Comparison of ENCODE assay signal across 8 mouse cellular contexts in the genomic region with DNA sequence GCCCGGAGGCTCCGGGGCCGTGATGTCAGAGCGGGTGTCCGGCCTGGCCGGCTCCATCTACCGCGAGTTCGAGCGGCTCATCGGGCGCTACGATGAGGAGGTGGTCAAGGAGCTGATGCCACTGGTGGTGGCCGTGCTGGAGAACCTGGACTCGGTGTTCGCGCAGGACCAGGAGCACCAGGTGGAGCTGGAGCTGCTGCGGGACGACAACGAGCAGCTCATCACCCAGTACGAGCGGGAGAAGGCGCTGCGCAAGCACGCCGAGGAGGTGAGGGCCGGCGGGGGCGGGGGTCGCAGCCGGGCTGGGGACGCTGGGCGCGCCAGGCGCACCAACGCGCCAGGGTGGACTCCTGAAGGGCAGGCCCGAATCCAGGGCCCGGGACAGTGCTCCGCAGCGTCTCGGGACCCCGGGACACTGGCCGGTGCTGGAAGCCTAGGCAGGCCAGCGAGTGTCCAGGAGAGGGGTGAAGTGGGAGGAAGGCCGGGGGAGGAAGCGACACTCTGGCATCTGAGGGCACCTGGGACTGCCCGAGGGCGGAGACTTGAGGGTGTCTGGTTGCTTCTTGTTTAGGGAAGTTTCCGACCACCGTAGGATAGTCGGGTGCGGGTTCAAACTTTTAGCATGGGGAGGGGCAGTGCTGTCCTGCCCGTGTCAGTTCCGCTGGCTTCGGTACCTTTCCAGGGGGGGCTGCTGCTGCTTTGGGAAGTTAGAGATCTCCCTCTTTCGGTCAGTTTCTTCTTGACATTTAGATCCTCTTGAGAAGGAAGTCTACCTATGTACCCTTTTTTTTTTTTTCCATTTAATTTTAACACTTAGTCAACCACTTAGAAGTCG. TPM values are rescaled to one million over a fixed set of nuclear protein-coding genes. Genes with fewer than 3 reads are reported as not detected.
A peak's percentile ranks its signal among the peaks of the same experiment; 100 is the strongest.
DNase-seq lines count a peak whose midpoint lies in the region; ATAC-seq and TF ChIP-seq lines count a peak whose summit lies in the region.

No protein-coding gene starts in this region.

- peak overlapping the region; percentile 79 for H3K4me2 ChIP-seq in heart, embryonic 15.5 days
- peak overlapping the region; percentile 83 for H3K4me2 ChIP-seq in neural tube, embryonic 13.5 days

- no peak for TF ChIP-seq CTCF in E14TG2a.4 (conservative IDR thresholded peaks at IDR 0.05; ENCODE audit: low read length)

- H3K4me1 ChIP-seq in E14TG2a.4 (replicated peaks; ENCODE audit: low read depth, low read length), result peaks cover 27% of the 10 kb centered on the region
- peaks cover 34% of the 10 kb centered on the region for H3K4me1 ChIP-seq in forebrain, embryonic 10.5 days
- peaks cover 23% of the 10 kb centered on the region for H3K4me1 ChIP-seq in heart, embryonic 15.5 days (replicated peaks)
- peaks cover 42% of the 10 kb centered on the region for H3K4me1 ChIP-seq in neural tube, embryonic 13.5 days (replicated peaks)

- WGBS in forebrain, embryonic 10.5 days, result under 1% methylated on average over 58 of the region's 58 CpGs
- under 1% methylated on average over 58 of the region's 58 CpGs for WGBS in heart, embryonic 15.5 days
- under 1% methylated on average over 58 of the region's 58 CpGs for WGBS in neural tube, embryonic 13.5 days

- DNase-seq in adrenal gland, postnatal 36 days, result peak; percentile 52 to 54
- no peak for DNase-seq in forebrain, embryonic 10.5 days (ENCODE audit: extremely low spot score, low spot score)
- DNase-seq in kidney, postnatal 14 days, result peak; percentile 65
- peak; percentile 62 to 71 for DNase-seq in lung, adult 18-20 months
- DNase-seq in thymus, postnatal 10 days (ENCODE audit: low spot score in 2 of 2), result peak; percentile 36 to 50

- peak overlapping the region; percentile 94 for H3K27ac ChIP-seq in forebrain, embryonic 10.5 days
- H3K27ac ChIP-seq in heart, embryonic 15.5 days, result peak overlapping the region; percentile 98
- H3K27ac ChIP-seq in neural tube, embryonic 13.5 days (replicated peaks), result peak overlapping the region; percentile 95

- H3K9me3 ChIP-seq in E14TG2a.4 (ENCODE audit: low read length), result peaks cover 5% of the 10 kb centered on the region; the same call in 1 of the 2 replicates
- no peaks in the 10 kb centered on the region for H3K9me3 ChIP-seq in forebrain, embryonic 10.5 days
- H3K9me3 ChIP-seq in heart, embryonic 15.5 days (replicated peaks), result no peaks in the 10 kb centered on the region
- H3K9me3 ChIP-seq in neural tube, embryonic 13.5 days, result no peaks in the 10 kb centered on the region

- no peaks in the 10 kb centered on the region for H3K36me3 ChIP-seq in E14TG2a.4 (ENCODE audit: insufficient read depth, low read length)
- H3K36me3 ChIP-seq in forebrain, embryonic 10.5 days (replicated peaks), result no peaks in the 10 kb centered on the region
- H3K36me3 ChIP-seq in heart, embryonic 15.5 days, result no peaks in the 10 kb centered on the region
- H3K36me3 ChIP-seq in neural tube, embryonic 13.5 days, result no peaks in the 10 kb centered on the region

- ATAC-seq in heart, embryonic 15.5 days (replicated peaks; ENCODE audit: insufficient number of reproducible peaks, insufficient read depth, low FRiP score, low read depth), result no peak; the same call in none of the 2 replicates
- peak; percentile 70 for ATAC-seq in neural tube, embryonic 13.5 days (ENCODE audit: low read depth)

- peak overlapping the region; percentile 95 for H3K9ac ChIP-seq in heart, embryonic 15.5 days
- H3K9ac ChIP-seq in neural tube, embryonic 13.5 days, result peak overlapping the region; percentile 91

- H3K27me3 ChIP-seq in E14TG2a.4 (ENCODE audit: insufficient read depth, low read length), result no peaks in the 10 kb centered on the region
- no peaks in the 10 kb centered on the region for H3K27me3 ChIP-seq in forebrain, embryonic 10.5 days (ENCODE audit: poor library complexity, severe bottlenecking)
- H3K27me3 ChIP-seq in heart, embryonic 15.5 days, result no peaks in the 10 kb centered on the region
- H3K27me3 ChIP-seq in neural tube, embryonic 13.5 days, result no peaks in the 10 kb centered on the region; the same call in 1 of the 2 replicates

- H3K4me3 ChIP-seq in E14TG2a.4 (replicated peaks; ENCODE audit: low read length), result peak overlapping the region; percentile 96
- peak overlapping the region; percentile 97 for H3K4me3 ChIP-seq in forebrain, embryonic 10.5 days
- H3K4me3 ChIP-seq in heart, embryonic 15.5 days, result peak overlapping the region; percentile 96
- peak overlapping the region; percentile 69 for H3K4me3 ChIP-seq in neural tube, embryonic 13.5 days

RNA-seq across cellular contexts. Expression of a gene that starts 0.6 kb away (rescaled TPM):
- 100 to 1,000 TPM; 108 to 117 TPM for total RNA-seq in adrenal gland, postnatal 36 days (2021)
- 51.3 and 51.5 TPM in 2 replicates for polyA plus RNA-seq in forebrain, embryonic 10.5 days (2016; fragmentation: Nextera tagmentation; extraction: Ambion mirVana)
- polyA plus RNA-seq in heart, embryonic 15.5 days (2015; fragmentation: Nextera tagmentation; extraction: Ambion mirVana), result 33.7 and 34.1 TPM in 2 replicates
- 82.4 and 83.4 TPM in 2 replicates for polyA plus RNA-seq in neural tube, embryonic 13.5 days (2015; fragmentation: Nextera tagmentation; extraction: Ambion mirVana)

RNA-seq across cellular contexts. Expression of a gene that starts 28.2 kb away (rescaled TPM):
- 10 to 100 TPM; 33.5 to 41.7 TPM for total RNA-seq in adrenal gland, postnatal 36 days (2021)
- 357 and 379 TPM in 2 replicates for polyA plus RNA-seq in forebrain, embryonic 10.5 days (2016; fragmentation: Nextera tagmentation; extraction: Ambion mirVana)
- polyA plus RNA-seq in heart, embryonic 15.5 days (2015; fragmentation: Nextera tagmentation; extraction: Ambion mirVana), result 69.6 and 74.1 TPM in 2 replicates
- polyA plus RNA-seq in neural tube, embryonic 13.5 days (2015; fragmentation: Nextera tagmentation; extraction: Ambion mirVana), result 302 and 356 TPM in 2 replicates

RNA-seq across cellular contexts. Expression of a gene that starts 28.4 kb away (rescaled TPM):
- total RNA-seq in adrenal gland, postnatal 36 days (2021), result 10 to 100 TPM; 66.6 to 85.5 TPM
- polyA plus RNA-seq in forebrain, embryonic 10.5 days (2016; fragmentation: Nextera tagmentation; extraction: Ambion mirVana), result 514 and 520 TPM in 2 replicates
- polyA plus RNA-seq in heart, embryonic 15.5 days (2015; fragmentation: Nextera tagmentation; extraction: Ambion mirVana), result 185 and 232 TPM in 2 replicates
- 330 and 375 TPM in 2 replicates for polyA plus RNA-seq in neural tube, embryonic 13.5 days (2015; fragmentation: Nextera tagmentation; extraction: Ambion mirVana)

RNA-seq across cellular contexts. Expression of a gene that starts 40.5 kb away (rescaled TPM):
- 100 to 1,000 TPM; 504 to 546 TPM for total RNA-seq in adrenal gland, postnatal 36 days (2021)
- 144 and 159 TPM in 2 replicates for polyA plus RNA-seq in forebrain, embryonic 10.5 days (2016; fragmentation: Nextera tagmentation; extraction: Ambion mirVana)
- 350 and 462 TPM in 2 replicates for polyA plus RNA-seq in heart, embryonic 15.5 days (2015; fragmentation: Nextera tagmentation; extraction: Ambion mirVana)
- 86.7 and 107 TPM in 2 replicates for polyA plus RNA-seq in neural tube, embryonic 13.5 days (2015; fragmentation: Nextera tagmentation; extraction: Ambion mirVana)
